Comparison of ENCODE assay signal across 8 mouse cellular contexts in the genomic region with DNA sequence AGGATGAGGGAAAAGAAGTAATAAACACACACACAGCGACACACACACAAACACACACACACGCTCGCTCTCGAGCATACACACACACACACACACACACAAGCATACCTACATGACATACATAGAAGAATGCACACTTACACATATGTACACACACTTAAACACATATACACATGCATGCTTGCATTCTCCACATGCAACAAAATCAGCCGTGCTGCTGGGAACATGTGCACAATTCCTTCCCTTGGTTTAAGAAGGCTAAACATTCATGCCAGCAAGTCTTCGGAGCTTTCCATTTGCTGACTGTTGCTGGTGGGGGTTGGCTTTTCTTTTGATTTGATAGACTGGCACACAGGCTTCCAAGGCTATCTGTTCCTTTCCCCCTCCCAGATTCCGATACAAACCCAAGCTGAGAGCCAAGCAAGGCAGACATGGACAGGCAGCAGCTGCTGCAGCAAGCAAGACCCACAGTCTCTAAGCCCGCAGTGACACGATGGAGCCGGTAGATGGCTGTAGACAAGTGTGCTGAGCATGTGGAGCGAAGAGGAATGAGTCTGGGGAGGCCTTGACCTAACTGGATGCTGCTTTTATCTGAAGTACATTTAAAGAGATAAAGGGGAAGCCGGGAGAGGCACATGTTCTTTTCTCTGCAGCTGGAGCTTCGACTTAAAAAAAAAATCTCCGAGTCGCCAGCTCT.
DNase-seq lines count a peak whose midpoint lies in the region; ATAC-seq and TF ChIP-seq lines count a peak whose summit lies in the region.

No protein-coding gene starts in this region.

- no peaks in the 10 kb centered on the region for H3K36me3 ChIP-seq in forebrain, embryonic 11.5 days (ENCODE audit: control insufficient read depth, insufficient read depth, low read length)
- H3K36me3 ChIP-seq in heart, embryonic 13.5 days, result no peaks in the 10 kb centered on the region
- no peaks in the 10 kb centered on the region for H3K36me3 ChIP-seq in kidney, postnatal 0 days (ENCODE audit: insufficient read depth, low read length)
- no peaks in the 10 kb centered on the region for H3K36me3 ChIP-seq in limb, embryonic 14.5 days (ENCODE audit: control insufficient read depth, insufficient read depth, low read length)
- H3K36me3 ChIP-seq in neural tube, embryonic 13.5 days, result no peaks in the 10 kb centered on the region

- peak; percentile 69; the same call in 1 of the 2 replicates for ATAC-seq in forebrain, embryonic 11.5 days (replicated peaks; ENCODE audit: low FRiP score)
- ATAC-seq in heart, embryonic 13.5 days (ENCODE audit: extremely low read depth, insufficient number of reproducible peaks, low FRiP score, low TSS enrichment), result no peak; the same call in 1 of the 2 replicates
- peak; percentile 82 for ATAC-seq in kidney, postnatal 0 days (replicated peaks; ENCODE audit: low FRiP score, low read depth)
- peak; percentile 77 for ATAC-seq in limb, embryonic 14.5 days (ENCODE audit: low FRiP score, low read depth)
- ATAC-seq in neural tube, embryonic 13.5 days (ENCODE audit: low read depth), result peak; percentile 91

- WGBS in forebrain, embryonic 11.5 days, result 42% methylated on average over 15 of the region's 15 CpGs
- 27% methylated on average over 15 of the region's 15 CpGs for WGBS in heart, embryonic 13.5 days
- 31% methylated on average over 15 of the region's 15 CpGs for WGBS in kidney, postnatal 0 days
- 42% methylated on average over 15 of the region's 15 CpGs for WGBS in limb, embryonic 14.5 days
- 33% methylated on average over 15 of the region's 15 CpGs for WGBS in neural tube, embryonic 13.5 days

- no peak for TF ChIP-seq POLR2A in limb, embryonic 14.5 days (IDR thresholded peaks at IDR 0.05; ENCODE audit: borderline replicate concordance, extremely low read depth, insufficient read depth, insufficient read length)

- H3K27ac ChIP-seq in forebrain, embryonic 11.5 days (ENCODE audit: low read depth, low read length), result no peak overlapping the region
- H3K27ac ChIP-seq in heart, embryonic 13.5 days (replicated peaks), result no peak overlapping the region
- H3K27ac ChIP-seq in kidney, postnatal 0 days, result no peak overlapping the region
- H3K27ac ChIP-seq in limb, embryonic 14.5 days (replicated peaks; ENCODE audit: low read depth, low read length), result no peak overlapping the region
- H3K27ac ChIP-seq in neural tube, embryonic 13.5 days (replicated peaks), result peak overlapping the region; percentile 71

- TF ChIP-seq CTCF in kidney, postnatal 0 days (IDR thresholded peaks at IDR 0.05; ENCODE audit: low read depth), result peak; percentile 86

- H3K9me3 ChIP-seq in forebrain, embryonic 11.5 days (ENCODE audit: control insufficient read depth, low read length), result no peaks in the 10 kb centered on the region
- no peaks in the 10 kb centered on the region for H3K9me3 ChIP-seq in heart, embryonic 13.5 days
- H3K9me3 ChIP-seq in kidney, postnatal 0 days (replicated peaks; ENCODE audit: low read length), result no peaks in the 10 kb centered on the region
- no peaks in the 10 kb centered on the region for H3K9me3 ChIP-seq in limb, embryonic 14.5 days (ENCODE audit: control insufficient read depth, low read length)
- H3K9me3 ChIP-seq in neural tube, embryonic 13.5 days, result no peaks in the 10 kb centered on the region

- DNase-seq in thymus, postnatal 4 days, result peak; percentile 21
- no peak for DNase-seq in thymus, postnatal 36 days
- peak; percentile 78 for DNase-seq in forebrain, embryonic 11.5 days (ENCODE audit: low spot score)
- DNase-seq in kidney, postnatal 0 days (ENCODE audit: low spot score), result peak; percentile 96
- peak; percentile 73 for DNase-seq in limb, embryonic 14.5 days (ENCODE audit: low spot score)
- peak; percentile 10 to 14 for DNase-seq in urinary bladder, postnatal 36 days (ENCODE audit: low spot score in 2 of 2)

- no peak overlapping the region for H3K9ac ChIP-seq in forebrain, embryonic 11.5 days (ENCODE audit: low read length)
- H3K9ac ChIP-seq in heart, embryonic 13.5 days, result no peak overlapping the region
- H3K9ac ChIP-seq in kidney, postnatal 0 days (ENCODE audit: low read depth, low read length), result no peak overlapping the region
- H3K9ac ChIP-seq in limb, embryonic 14.5 days (ENCODE audit: low read depth, low read length, severe bottlenecking), result no peak overlapping the region
- H3K9ac ChIP-seq in neural tube, embryonic 13.5 days, result peak overlapping the region; percentile 52

- no peak overlapping the region for H3K4me2 ChIP-seq in forebrain, embryonic 11.5 days (ENCODE audit: low read depth, low read length, severe bottlenecking)
- peak overlapping the region; percentile 55 for H3K4me2 ChIP-seq in heart, embryonic 13.5 days
- H3K4me2 ChIP-seq in kidney, postnatal 0 days (ENCODE audit: low read length), result no peak overlapping the region
- no peak overlapping the region for H3K4me2 ChIP-seq in limb, embryonic 14.5 days (replicated peaks; ENCODE audit: low read depth, low read length, severe bottlenecking)
- H3K4me2 ChIP-seq in neural tube, embryonic 13.5 days, result peak overlapping the region; percentile 38

- H3K27me3 ChIP-seq in forebrain, embryonic 11.5 days (ENCODE audit: control insufficient read depth, insufficient read depth, low read length), result peaks cover 2% of the 10 kb centered on the region; the same call in 1 of the 2 replicates
- H3K27me3 ChIP-seq in heart, embryonic 13.5 days (replicated peaks), result no peaks in the 10 kb centered on the region
- H3K27me3 ChIP-seq in kidney, postnatal 0 days (ENCODE audit: insufficient read depth, low read length), result no peaks in the 10 kb centered on the region
- no peaks in the 10 kb centered on the region for H3K27me3 ChIP-seq in limb, embryonic 14.5 days (ENCODE audit: control insufficient read depth, insufficient read depth, low read length)
- no peaks in the 10 kb centered on the region for H3K27me3 ChIP-seq in neural tube, embryonic 13.5 days

- 0 out of 2 replicates have a peak, but pooled peaks cover 4% of the 10 kb centered on the region for H3K4me1 ChIP-seq in forebrain, embryonic 11.5 days (replicated peaks; ENCODE audit: control insufficient read depth, insufficient read depth, low read length)
- peaks cover 7% of the 10 kb centered on the region for H3K4me1 ChIP-seq in heart, embryonic 13.5 days
- 0 out of 2 replicates have a peak, but pooled peaks cover 3% of the 10 kb centered on the region for H3K4me1 ChIP-seq in kidney, postnatal 0 days (replicated peaks; ENCODE audit: insufficient read depth, low read length)
- no peaks in the 10 kb centered on the region for H3K4me1 ChIP-seq in limb, embryonic 14.5 days (ENCODE audit: control insufficient read depth, insufficient read depth, low read length)
- peaks cover 33% of the 10 kb centered on the region for H3K4me1 ChIP-seq in neural tube, embryonic 13.5 days (replicated peaks)

- no peak overlapping the region for H3K4me3 ChIP-seq in forebrain, embryonic 11.5 days (ENCODE audit: low read depth, low read length)
- H3K4me3 ChIP-seq in heart, embryonic 13.5 days, result no peak overlapping the region
- H3K4me3 ChIP-seq in kidney, postnatal 0 days (replicated peaks; ENCODE audit: low read depth, low read length), result no peak overlapping the region
- H3K4me3 ChIP-seq in limb, embryonic 14.5 days (replicated peaks; ENCODE audit: low read length), result no peak overlapping the region
- peak overlapping the region; percentile 21; the same call in 1 of the 2 replicates for H3K4me3 ChIP-seq in neural tube, embryonic 13.5 days

Comparison
In these comparisons a context has a peak if more than half of its experiments do, and no peak if none do; other contexts are left out.
1. DNase-seq: peak in thymus, postnatal 4 days (single experiment), forebrain, embryonic 11.5 days (single experiment), kidney, postnatal 0 days (single experiment), limb, embryonic 14.5 days (single experiment) and urinary bladder, postnatal 36 days (2 of 2); none in thymus, postnatal 36 days (0 of 2).
2. H3K4me2 ChIP-seq: peak in heart, embryonic 13.5 days (single experiment) and neural tube, embryonic 13.5 days (single experiment); none in forebrain, embryonic 11.5 days (single experiment), kidney, postnatal 0 days (single experiment) and limb, embryonic 14.5 days (single experiment).